Mouse (Mus musculus): ENCODE measurements at regions not wholly inside any gene's neighbourhood (a gene's known extent, or its start where the extent isn't known, plus 50 kb on each side); places are given as distances from the start of the nearest gene placed in this dataset.

DNA sequence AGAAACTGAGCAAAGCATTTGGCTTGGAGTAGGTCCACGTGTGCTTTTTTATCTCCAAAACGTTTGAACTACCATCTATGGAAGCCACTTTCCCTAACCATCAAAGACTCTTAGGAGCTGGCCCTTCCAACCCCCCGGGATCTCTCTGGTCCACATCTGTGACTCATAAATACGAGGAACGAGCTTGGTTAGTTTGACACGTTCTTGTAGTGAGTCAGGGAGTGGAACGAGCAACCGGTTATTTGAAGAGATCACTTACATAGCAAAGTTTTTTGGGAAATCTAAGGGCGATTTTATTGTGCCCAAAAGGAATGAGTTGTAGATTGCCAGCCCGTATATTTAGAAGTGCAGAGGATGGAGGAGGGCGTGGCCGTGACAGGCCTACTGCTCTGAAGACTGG, 155.3 kb downstream of the Gadd45g start:
- H3K36me3 ChIP-seq (ENCODE audit: control insufficient read depth in 1 of 2, insufficient read depth in 2 of 2, low read length in 2 of 2) = no peaks in the 10 kb centered on the region
- H3K9me3 ChIP-seq (replicated peaks; ENCODE audit: insufficient read depth, low read length) = no peaks in the 10 kb centered on the region
- no peak overlapping the region for H3K27ac ChIP-seq (ENCODE audit: control insufficient read depth, low read depth, low read length)
- no peaks in the 10 kb centered on the region for H3K27me3 ChIP-seq (ENCODE audit: control insufficient read depth in 1 of 2, insufficient read depth in 2 of 2, low read length in 2 of 2)
- no peak for TF ChIP-seq RAD21 (IDR thresholded peaks at IDR 0.05; ENCODE audit: low read depth, low read length)
- TF ChIP-seq ZMIZ1 (IDR thresholded peaks at IDR 0.05; ENCODE audit: low read depth, low read length) = no peak
- TF ChIP-seq TCF12 (IDR thresholded peaks at IDR 0.05; ENCODE audit: low read depth, low read length) = no peak
- no peak for DNase-seq (ENCODE audit: low read depth, low spot score)
- H3K4me3 ChIP-seq (ENCODE audit: control insufficient read depth in 1 of 2, insufficient read depth in 1 of 2, low read depth in 2 of 2, low read length in 2 of 2) = no peak overlapping the region
- no peak overlapping the region for H3K9ac ChIP-seq (ENCODE audit: control insufficient read depth, low read depth, low read length, poor library complexity, severe bottlenecking)
- no peaks in the 10 kb centered on the region for H3K79me2 ChIP-seq (ENCODE audit: control insufficient read depth, insufficient read depth, low read length, poor library complexity)
- no peaks in the 10 kb centered on the region for H3K4me1 ChIP-seq (ENCODE audit: control insufficient read depth in 1 of 2, insufficient read depth in 2 of 2, low read length in 2 of 2)

DNA sequence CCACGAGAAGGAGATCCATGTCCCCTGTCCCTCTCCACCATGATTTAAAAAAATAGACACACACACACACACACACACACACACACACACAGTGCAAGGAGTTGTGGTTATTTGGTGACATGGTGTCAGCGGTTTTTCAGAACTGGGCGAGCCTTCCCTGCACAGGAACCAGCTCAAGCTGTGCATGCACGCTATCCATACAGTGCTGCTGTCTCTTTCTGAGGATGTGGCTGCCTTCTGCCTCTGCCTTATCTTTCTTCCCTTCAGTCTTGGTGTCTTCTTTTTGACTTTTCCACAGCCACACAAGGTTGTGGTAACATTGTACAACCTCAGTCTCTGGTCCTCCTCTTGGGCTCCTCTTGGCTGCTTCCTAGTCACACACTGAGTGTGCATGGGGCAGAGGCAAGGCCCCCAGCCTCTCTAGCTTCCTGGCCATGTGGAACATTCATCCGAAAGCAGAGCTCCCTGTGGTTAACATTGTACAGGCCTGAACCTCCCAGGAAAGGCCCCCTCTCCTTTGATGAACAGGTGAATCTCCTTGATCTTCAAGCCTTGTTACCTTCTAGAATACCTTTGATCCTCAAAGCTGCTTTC, 157.6 kb downstream of the Gadd45g start:
- H3K9me3 ChIP-seq (replicated peaks; ENCODE audit: insufficient read depth, low read length) = no peaks in the 10 kb centered on the region
- no peaks in the 10 kb centered on the region for H3K36me3 ChIP-seq (ENCODE audit: control insufficient read depth in 1 of 2, insufficient read depth in 2 of 2, low read length in 2 of 2)
- no peak overlapping the region for H3K4me3 ChIP-seq (ENCODE audit: control insufficient read depth in 1 of 2, insufficient read depth in 1 of 2, low read depth in 2 of 2, low read length in 2 of 2)
- H3K4me1 ChIP-seq (ENCODE audit: control insufficient read depth in 1 of 2, insufficient read depth in 2 of 2, low read length in 2 of 2) = no peaks in the 10 kb centered on the region
- no peak overlapping the region for H3K27ac ChIP-seq (ENCODE audit: control insufficient read depth, low read depth, low read length)
- H3K79me2 ChIP-seq (ENCODE audit: control insufficient read depth, insufficient read depth, low read length, poor library complexity) = no peaks in the 10 kb centered on the region
- TF ChIP-seq GATA1 (IDR thresholded peaks at IDR 0.05; ENCODE audit: low read depth, low read length) (no peak), NRF1 (IDR thresholded peaks at IDR 0.05; ENCODE audit: insufficient read depth, low read depth, low read length, poor library complexity, severe bottlenecking) (no peak), MAZ (IDR thresholded peaks at IDR 0.05; ENCODE audit: low read depth, low read length) (no peak), TCF12 (IDR thresholded peaks at IDR 0.05; ENCODE audit: low read depth, low read length) (no peak), KAT2A (conservative IDR thresholded peaks at IDR 0.05; ENCODE audit: low read depth, low read length) (no peak), CHD2 (IDR thresholded peaks at IDR 0.05; ENCODE audit: low read length) (no peak), ELF1 (IDR thresholded peaks at IDR 0.05; ENCODE audit: low read depth, low read length) (no peak)
- H3K27me3 ChIP-seq (ENCODE audit: control insufficient read depth in 1 of 2, insufficient read depth in 2 of 2, low read length in 2 of 2) = no peaks in the 10 kb centered on the region
- DNase-seq (ENCODE audit: low read depth, low spot score) = no peak
- no peak overlapping the region for H3K9ac ChIP-seq (ENCODE audit: control insufficient read depth, low read depth, low read length, poor library complexity, severe bottlenecking)

DNA sequence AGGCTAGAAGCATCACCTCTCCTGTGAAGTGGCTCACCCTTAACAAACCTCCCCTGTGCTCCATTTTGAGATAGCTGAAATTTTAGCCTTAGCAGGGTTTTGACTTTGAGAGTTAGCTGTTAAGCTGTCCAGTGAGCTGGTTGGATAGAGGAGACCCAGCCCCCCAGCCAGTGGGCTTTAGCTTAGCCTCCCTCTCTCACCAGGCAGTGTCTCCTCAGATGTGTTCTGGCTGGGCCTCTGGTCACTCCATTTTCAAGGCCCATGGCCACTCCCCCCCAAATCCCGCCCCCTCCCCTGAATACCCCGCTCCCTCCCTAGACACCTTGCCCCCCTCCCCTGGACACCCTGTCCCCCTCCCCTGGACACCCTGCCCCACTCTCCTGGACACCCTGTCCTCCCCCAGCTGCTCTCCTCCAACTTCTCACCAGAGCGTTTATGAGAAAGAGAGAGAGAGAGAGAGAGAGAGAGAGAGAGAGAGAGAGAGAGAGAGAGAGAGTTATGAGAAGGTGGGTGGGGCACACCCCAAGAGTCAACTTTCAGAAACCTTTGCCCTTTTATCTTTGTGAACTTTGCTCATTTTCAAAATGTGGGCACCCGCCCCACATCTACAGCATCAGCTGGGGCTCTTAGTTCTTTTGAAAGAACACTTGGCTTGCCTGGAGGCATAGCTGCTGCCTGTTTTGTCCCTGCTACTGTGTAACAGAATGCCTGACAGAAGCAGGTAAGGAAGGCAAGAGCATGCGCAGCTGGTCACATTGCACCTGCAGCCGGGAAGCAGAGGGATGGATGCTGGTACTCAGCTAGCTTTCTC, 161.3 kb downstream of the Gadd45g start:
- H3K27ac ChIP-seq (ENCODE audit: control insufficient read depth, low read depth, low read length) = no peak overlapping the region
- no peak overlapping the region for H3K9ac ChIP-seq (ENCODE audit: control insufficient read depth, low read depth, low read length, poor library complexity, severe bottlenecking)
- no peak for DNase-seq (ENCODE audit: low read depth, low spot score)
- TF ChIP-seq BHLHE40 (IDR thresholded peaks at IDR 0.05; ENCODE audit: borderline replicate concordance, low read depth, low read length) (no peak), MYB (IDR thresholded peaks at IDR 0.05; ENCODE audit: low read depth, low read length) (no peak), UBTF (IDR thresholded peaks at IDR 0.05; ENCODE audit: borderline replicate concordance, insufficient read depth, low read depth, low read length) (no peak), E2F4 (IDR thresholded peaks at IDR 0.05; ENCODE audit: borderline replicate concordance, low read depth, low read length) (no peak), CHD1 (IDR thresholded peaks at IDR 0.05; ENCODE audit: low read depth, low read length) (no peak), CHD2 (IDR thresholded peaks at IDR 0.05; ENCODE audit: low read length) (no peak), JUND (IDR thresholded peaks at IDR 0.05; ENCODE audit: low read depth, low read length) (no peak), POLR2AphosphoS5 (IDR thresholded peaks at IDR 0.05; ENCODE audit: borderline replicate concordance, low read depth, low read length) (no peak), ZC3H11A (IDR thresholded peaks at IDR 0.05; ENCODE audit: low read depth, low read length) (no peak), TBP (IDR thresholded peaks at IDR 0.05; ENCODE audit: low read depth, low read length) (no peak), ZKSCAN1 (IDR thresholded peaks at IDR 0.05; ENCODE audit: low read depth, low read length) (no peak), ZNF384 (IDR thresholded peaks at IDR 0.05; ENCODE audit: low read depth, low read length) (no peak), EP300 (IDR thresholded peaks at IDR 0.05; ENCODE audit: low read depth in 1 of 2, low read length in 2 of 2) (no peak), GATA1 (IDR thresholded peaks at IDR 0.05; ENCODE audit: low read depth, low read length) (no peak), ETS1 (IDR thresholded peaks at IDR 0.05; ENCODE audit: low read depth, low read length) (no peak), GABPA (IDR thresholded peaks at IDR 0.05; ENCODE audit: low read depth, low read length) (no peak), POLR2AphosphoS2 (IDR thresholded peaks at IDR 0.05; ENCODE audit: low read length) (no peak)
- no peaks in the 10 kb centered on the region for H3K4me1 ChIP-seq (ENCODE audit: control insufficient read depth in 1 of 2, insufficient read depth in 2 of 2, low read length in 2 of 2)
- H3K79me2 ChIP-seq (ENCODE audit: control insufficient read depth, insufficient read depth, low read length, poor library complexity) = no peaks in the 10 kb centered on the region
- H3K27me3 ChIP-seq (ENCODE audit: control insufficient read depth in 1 of 2, insufficient read depth in 2 of 2, low read length in 2 of 2) = no peaks in the 10 kb centered on the region
- no peak overlapping the region for H3K4me3 ChIP-seq (ENCODE audit: control insufficient read depth in 1 of 2, insufficient read depth in 1 of 2, low read depth in 2 of 2, low read length in 2 of 2)
- no peaks in the 10 kb centered on the region for H3K9me3 ChIP-seq (replicated peaks; ENCODE audit: insufficient read depth, low read length)
- H3K36me3 ChIP-seq (ENCODE audit: control insufficient read depth in 1 of 2, insufficient read depth in 2 of 2, low read length in 2 of 2) = no peaks in the 10 kb centered on the region

Measured in MEL (cell line).